Mouse (Mus musculus): ENCODE results near the gene Tectb.

DNA sequence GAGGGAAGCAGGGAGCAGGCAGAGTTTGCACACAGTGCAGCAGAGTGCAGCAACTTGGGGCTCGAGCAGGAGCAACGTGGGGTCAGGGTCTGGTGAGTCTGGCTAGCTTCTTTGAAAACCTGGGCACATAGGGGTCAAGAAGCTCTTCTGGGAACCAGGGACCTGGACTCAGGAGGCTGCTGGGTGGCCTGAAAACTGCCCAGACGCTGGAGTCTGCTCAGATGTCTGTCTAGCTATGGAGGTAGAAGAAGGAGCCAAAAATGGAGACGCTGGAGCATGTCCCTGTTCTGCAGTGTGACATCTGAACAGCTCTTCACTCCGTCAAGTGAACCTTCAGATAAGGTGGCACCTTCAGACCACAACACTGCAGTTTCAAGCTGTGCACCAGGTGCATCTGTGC is 35.8 kb upstream of the Tectb start:
- TF ChIP-seq CTCF (IDR thresholded peaks at IDR 0.05; ENCODE audit: borderline replicate concordance, insufficient read depth, low read length) (no peak), POLR2A (IDR thresholded peaks at IDR 0.05; ENCODE audit: low read depth, low read length) (no peak)

Measured in embryonic fibroblast, embryonic 13.5 days (primary cell).